ENCODE assay signal across 8 mouse cellular contexts in the genomic region with DNA sequence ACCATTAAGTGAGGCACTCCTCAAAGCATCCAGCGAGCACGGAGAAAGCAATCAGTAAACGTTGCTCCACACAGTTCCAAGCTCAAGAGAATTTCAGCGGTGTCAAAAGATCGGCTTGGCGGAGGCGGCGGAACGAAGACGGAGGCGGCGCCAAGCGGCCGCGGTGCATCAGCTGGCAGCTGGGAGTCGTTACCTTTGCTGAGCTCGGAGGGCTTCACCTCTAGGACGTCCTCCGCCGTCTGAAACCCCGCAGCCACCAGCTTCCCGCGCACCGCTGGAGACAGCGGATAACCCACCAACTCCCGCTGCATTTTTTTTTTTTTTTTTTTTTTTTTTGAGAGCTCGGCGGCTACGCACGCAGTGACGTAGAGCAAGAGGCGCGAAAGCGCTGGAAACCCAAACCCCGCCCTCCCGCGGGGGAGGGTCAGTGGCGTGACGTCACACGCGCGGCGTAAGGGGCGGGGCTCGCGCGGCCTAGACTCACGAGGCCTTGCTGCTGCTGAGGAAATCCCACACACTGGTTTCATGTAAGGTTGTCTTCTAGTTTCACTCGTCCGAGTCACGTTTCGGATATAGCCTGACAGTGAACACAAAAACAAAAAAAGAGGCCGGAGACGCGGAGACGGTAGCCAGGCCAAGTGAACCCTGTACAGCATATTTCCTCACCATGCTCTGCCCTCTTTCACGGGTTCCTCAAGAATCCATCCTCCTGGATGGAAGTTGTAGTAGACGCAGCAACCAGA. TPM values are rescaled to one million over a fixed set of nuclear protein-coding genes. Genes with fewer than 3 reads are reported as not detected.
DNase-seq lines count a peak whose midpoint lies in the region; ATAC-seq and TF ChIP-seq lines count a peak whose summit lies in the region.

No protein-coding gene starts in this region.

- peak; percentile 99 for DNase-seq in 3134 (ENCODE audit: extremely low read depth, insufficient read length, low spot score)
- peak; percentile 97 for DNase-seq in adrenal gland, postnatal 36 days
- peak; percentile 94 for DNase-seq in heart, adult 8-10 months (ENCODE audit: low spot score)
- peak; percentile 97 for DNase-seq in kidney, adult 9 months
- DNase-seq in limb, embryonic 14.5 days (ENCODE audit: low spot score), result peak; percentile 95
- peak; percentile 97 for DNase-seq in midbrain, postnatal 0 days (ENCODE audit: low spot score)
- peak; percentile 97 to 99 for DNase-seq in spleen, postnatal 14 days (ENCODE audit: low spot score in 2 of 2)

- peak overlapping the region; percentile 82 for H3K9ac ChIP-seq in embryonic facial prominence, embryonic 13.5 days
- H3K9ac ChIP-seq in limb, embryonic 14.5 days (ENCODE audit: low read depth, low read length, severe bottlenecking), result peak overlapping the region; percentile 86
- H3K9ac ChIP-seq in midbrain, postnatal 0 days (replicated peaks; ENCODE audit: low read length, poor library complexity, severe bottlenecking), result peak overlapping the region; percentile 70

- no peaks in the 10 kb centered on the region for H3K9me3 ChIP-seq in embryonic facial prominence, embryonic 13.5 days
- no peaks in the 10 kb centered on the region for H3K9me3 ChIP-seq in limb, embryonic 14.5 days (ENCODE audit: control insufficient read depth, low read length)
- H3K9me3 ChIP-seq in midbrain, postnatal 0 days (ENCODE audit: low read length), result no peaks in the 10 kb centered on the region

- H3K27me3 ChIP-seq in embryonic facial prominence, embryonic 13.5 days, result no peaks in the 10 kb centered on the region
- H3K27me3 ChIP-seq in limb, embryonic 14.5 days (ENCODE audit: control insufficient read depth, insufficient read depth, low read length), result no peaks in the 10 kb centered on the region
- H3K27me3 ChIP-seq in midbrain, postnatal 0 days (ENCODE audit: insufficient read depth, low read length), result no peaks in the 10 kb centered on the region

- peak overlapping the region; percentile 97 for H3K27ac ChIP-seq in embryonic facial prominence, embryonic 13.5 days
- peak overlapping the region; percentile 96 for H3K27ac ChIP-seq in limb, embryonic 14.5 days (replicated peaks; ENCODE audit: low read depth, low read length)
- peak overlapping the region; percentile 91 for H3K27ac ChIP-seq in midbrain, postnatal 0 days (ENCODE audit: low read depth, low read length)

- 3% methylated on average over 58 of the region's 58 CpGs for WGBS in embryonic facial prominence, embryonic 13.5 days
- 5% methylated on average over 58 of the region's 58 CpGs for WGBS in limb, embryonic 14.5 days
- 2% methylated on average over 49 of the region's 58 CpGs for WGBS in midbrain, postnatal 0 days

- TF ChIP-seq POLR2A in limb, embryonic 14.5 days (IDR thresholded peaks at IDR 0.05; ENCODE audit: borderline replicate concordance, extremely low read depth, insufficient read depth, insufficient read length), result peak; percentile 21; the same call in 1 of the 2 replicates

- H3K4me2 ChIP-seq in embryonic facial prominence, embryonic 13.5 days, result peak overlapping the region; percentile 65
- H3K4me2 ChIP-seq in limb, embryonic 14.5 days (replicated peaks; ENCODE audit: low read depth, low read length, severe bottlenecking), result peak overlapping the region; percentile 52
- H3K4me2 ChIP-seq in midbrain, postnatal 0 days (ENCODE audit: low read depth, low read length, poor library complexity, severe bottlenecking), result peak overlapping the region; percentile 54

- no peaks in the 10 kb centered on the region for H3K36me3 ChIP-seq in embryonic facial prominence, embryonic 13.5 days
- peaks cover 4% of the 10 kb centered on the region; the same call in 1 of the 2 replicates for H3K36me3 ChIP-seq in limb, embryonic 14.5 days (ENCODE audit: control insufficient read depth, insufficient read depth, low read length)
- no peaks in the 10 kb centered on the region for H3K36me3 ChIP-seq in midbrain, postnatal 0 days (ENCODE audit: insufficient read depth, low read length)

- TF ChIP-seq CTCF in midbrain, postnatal 0 days (IDR thresholded peaks at IDR 0.05), result peak; percentile 28; the same call in 1 of the 2 replicates

- peak overlapping the region; percentile 63 for H3K4me3 ChIP-seq in embryonic facial prominence, embryonic 13.5 days
- peak overlapping the region; percentile 63 for H3K4me3 ChIP-seq in limb, embryonic 14.5 days (replicated peaks; ENCODE audit: low read length)
- peak overlapping the region; percentile 58 for H3K4me3 ChIP-seq in midbrain, postnatal 0 days (ENCODE audit: low read depth, low read length)

- H3K4me1 ChIP-seq in embryonic facial prominence, embryonic 13.5 days, result 0 out of 2 replicates have a peak, but pooled peaks cover 5% of the 10 kb centered on the region
- H3K4me1 ChIP-seq in limb, embryonic 14.5 days (ENCODE audit: control insufficient read depth, insufficient read depth, low read length), result peaks cover 4% of the 10 kb centered on the region
- peaks cover 3% of the 10 kb centered on the region; the same call in 1 of the 2 replicates for H3K4me1 ChIP-seq in midbrain, postnatal 0 days (ENCODE audit: insufficient read depth, low read length)

- peak; percentile 82 for ATAC-seq in embryonic facial prominence, embryonic 13.5 days (ENCODE audit: insufficient number of reproducible peaks, insufficient read depth, low FRiP score, low TSS enrichment, low read depth)
- ATAC-seq in limb, embryonic 14.5 days (ENCODE audit: low FRiP score, low read depth), result peak; percentile 98
- ATAC-seq in midbrain, postnatal 0 days (ENCODE audit: low FRiP score), result peak; percentile 95

RNA-seq across cellular contexts. Expression of a gene that starts 0.5 kb away (rescaled TPM):
- 1 to 10 TPM; 2.0 to 3.1 TPM for total RNA-seq in adrenal gland, postnatal 36 days (2021)
- polyA plus RNA-seq in embryonic facial prominence, embryonic 13.5 days (2015; fragmentation: Nextera tagmentation; extraction: Ambion mirVana), result 8.2 and 9.3 TPM in 2 replicates
- 1 to 10 TPM in 2 of 4 experiments, under 1 TPM in 2; 0.72 to 2.0 (median 1.2) TPM for total RNA-seq in heart, adult 8-10 months (2022)
- polyA plus RNA-seq in limb, embryonic 14.5 days (2012; rRNA removed), result 9.8 and 10.0 TPM in 2 replicates
- polyA plus RNA-seq in limb, embryonic 14.5 days (2014; fragmentation: Nextera tagmentation; extraction: Ambion mirVana), result 6.1 and 8.0 TPM in 2 replicates
- total RNA-seq in midbrain, postnatal 0 days (2014; rRNA removed), result 2.0 and 2.4 TPM in 2 replicates
- polyA plus RNA-seq in midbrain, postnatal 0 days (2015; fragmentation: Nextera tagmentation; extraction: Ambion mirVana), result 1.8 and 2.1 TPM in 2 replicates

RNA-seq across cellular contexts. Expression of a gene that starts 0.6 kb away (rescaled TPM):
- total RNA-seq in adrenal gland, postnatal 36 days (2021), result under 1 TPM; 0.36 to 0.95 TPM
- 0.04 and 0.26 TPM in 2 replicates for polyA plus RNA-seq in embryonic facial prominence, embryonic 13.5 days (2015; fragmentation: Nextera tagmentation; extraction: Ambion mirVana)
- total RNA-seq in heart, adult 8-10 months (2022), result under 1 TPM in 3 of 4 experiments, not detected in 1; 0.16 to 0.29 (median 0.19) TPM
- 1.3 and 1.5 TPM in 2 replicates for polyA plus RNA-seq in limb, embryonic 14.5 days (2012; rRNA removed)
- polyA plus RNA-seq in limb, embryonic 14.5 days (2014; fragmentation: Nextera tagmentation; extraction: Ambion mirVana), result 1.6 and 2.0 TPM in 2 replicates
- total RNA-seq in midbrain, postnatal 0 days (2014; rRNA removed), result 0.66 and 4.0 TPM in 2 replicates
- polyA plus RNA-seq in midbrain, postnatal 0 days (2015; fragmentation: Nextera tagmentation; extraction: Ambion mirVana), result 0.31 and 0.35 TPM in 2 replicates

RNA-seq across cellular contexts. Expression of a gene that starts 45.5 kb away (rescaled TPM):
- total RNA-seq in adrenal gland, postnatal 36 days (2021), result 10 to 100 TPM; 22.2 to 26.7 TPM
- 3.1 and 3.3 TPM in 2 replicates for polyA plus RNA-seq in embryonic facial prominence, embryonic 13.5 days (2015; fragmentation: Nextera tagmentation; extraction: Ambion mirVana)
- total RNA-seq in heart, adult 8-10 months (2022), result 1 to 10 TPM; 3.7 to 7.1 (median 5.3) TPM
- 2.7 and 3.1 TPM in 2 replicates for polyA plus RNA-seq in limb, embryonic 14.5 days (2012; rRNA removed)
- 2.6 and 3.4 TPM in 2 replicates for polyA plus RNA-seq in limb, embryonic 14.5 days (2014; fragmentation: Nextera tagmentation; extraction: Ambion mirVana)
- total RNA-seq in midbrain, postnatal 0 days (2014; rRNA removed), result 78.4 and 102 TPM in 2 replicates
- 19.2 and 20.8 TPM in 2 replicates for polyA plus RNA-seq in midbrain, postnatal 0 days (2015; fragmentation: Nextera tagmentation; extraction: Ambion mirVana)

Comparison
In these comparisons a context has a peak if more than half of its experiments do, and no peak if none do; other contexts are left out.
1. Peak in every context shown above with its lines: DNase-seq, ATAC-seq, H3K4me3 ChIP-seq and H3K27ac ChIP-seq.